Mouse (Mus musculus) adrenal gland, postnatal 25 days (tissue): ENCODE measurements around the gene Cltrn. TPM values are rescaled to one million over a fixed set of nuclear protein-coding genes. Genes with fewer than 3 reads are reported as not detected.

Experiments
- DNase-seq: peaks from one replicate; pipeline ENCODE4 v3.0.0; 2021; ENCODE audit warnings: mixed read lengths
- long read RNA-seq: library from polyadenylated mRNA; stranded (forward); transcript quantifications from one replicate; pipeline ENCODE4 v2.0.0, GENCODE M21; 2021
- total RNA-seq: library from RNA; stranded (reverse); gene quantifications from 2 replicates; pipeline ENCODE4 v1.2.3, GENCODE M21; 2021

The Cltrn gene
- not detected in 2 replicates for total RNA-seq
- long read RNA-seq: 0 reads

DNA sequence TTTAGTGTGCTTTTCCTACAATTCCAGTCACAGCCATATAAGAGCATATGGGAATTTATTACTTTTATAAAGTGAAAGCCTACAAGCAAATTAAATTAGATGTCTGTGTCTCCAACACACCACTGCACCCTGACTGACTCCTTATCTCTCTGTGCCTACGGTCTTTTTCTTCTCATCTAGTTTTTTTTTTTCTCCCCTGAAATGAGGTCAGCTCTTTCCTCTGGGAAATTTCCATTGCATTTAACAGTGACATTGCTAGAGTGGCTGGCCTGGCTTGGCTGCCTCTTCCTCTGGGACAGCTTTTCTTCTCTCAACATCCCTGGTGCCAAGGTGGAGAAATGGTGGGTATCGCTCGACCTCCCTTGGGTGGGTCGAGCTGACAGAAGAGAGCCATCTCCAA lies at the start of gene Cltrn:
TSS of gene Cltrn (plus strand) at position 249 of the 400 bp plus-strand sequence.
- no peak for DNase-seq

DNA sequence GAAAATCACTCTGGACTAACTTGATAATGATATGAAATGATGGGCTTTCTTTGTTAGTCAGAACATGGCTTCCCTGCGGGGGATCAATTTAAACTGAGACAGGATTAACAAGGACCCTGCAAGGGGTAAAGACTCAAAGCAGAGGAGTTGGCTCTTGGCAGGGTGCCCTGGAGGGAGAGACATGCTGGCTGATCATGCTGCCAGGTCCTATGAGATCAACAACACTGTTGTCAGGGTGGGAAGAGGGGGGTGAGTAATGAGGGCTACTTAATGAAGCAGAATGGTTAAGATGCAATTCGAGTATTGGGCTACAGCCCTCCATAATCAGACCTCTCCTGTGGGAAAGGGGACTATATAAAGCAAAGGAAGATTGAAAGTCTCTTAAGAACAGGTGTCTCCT lies 49.7 kb upstream of the Cltrn start:
- DNase-seq: no peak

DNA sequence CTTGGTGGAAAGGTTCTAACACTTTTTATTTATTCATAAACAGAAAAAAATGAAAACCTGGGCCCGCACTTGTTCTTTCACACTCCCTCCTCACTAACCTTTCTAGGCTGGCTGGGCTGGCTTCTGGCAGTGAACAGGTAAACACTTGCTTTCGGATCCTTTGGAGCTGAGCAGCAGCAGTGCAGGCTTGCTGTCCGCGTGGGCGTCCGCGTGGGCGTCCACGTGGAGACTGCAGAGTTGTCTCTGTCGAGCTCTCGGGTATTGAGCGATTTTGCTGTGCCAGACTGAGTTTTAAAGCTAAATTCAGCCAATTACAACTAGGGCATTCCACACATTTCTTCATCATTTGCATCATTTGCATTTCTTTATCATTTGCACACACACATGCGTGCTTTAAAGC lies 46.6 kb upstream of the Cltrn start:
- no peak for DNase-seq

DNA sequence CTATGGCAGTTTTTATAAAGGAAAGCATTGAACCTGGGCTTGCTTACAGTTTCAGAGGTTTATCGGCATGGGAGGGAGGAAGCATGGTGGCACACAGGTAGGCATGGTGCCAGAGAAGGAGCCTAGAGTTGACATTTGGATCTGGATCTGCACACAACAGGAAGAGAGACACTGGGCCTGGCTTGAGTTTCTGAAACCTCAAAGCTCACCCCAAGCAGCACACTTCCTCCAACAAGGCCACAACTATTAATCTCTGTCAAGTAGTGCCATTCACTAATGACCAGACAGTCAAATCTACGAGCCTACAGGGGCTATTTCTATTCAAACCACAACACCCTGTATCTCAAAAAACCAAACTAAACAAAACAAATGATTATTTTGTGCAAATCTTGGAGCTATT lies 41.9 kb upstream of the Cltrn start:
- no peak for DNase-seq

DNA sequence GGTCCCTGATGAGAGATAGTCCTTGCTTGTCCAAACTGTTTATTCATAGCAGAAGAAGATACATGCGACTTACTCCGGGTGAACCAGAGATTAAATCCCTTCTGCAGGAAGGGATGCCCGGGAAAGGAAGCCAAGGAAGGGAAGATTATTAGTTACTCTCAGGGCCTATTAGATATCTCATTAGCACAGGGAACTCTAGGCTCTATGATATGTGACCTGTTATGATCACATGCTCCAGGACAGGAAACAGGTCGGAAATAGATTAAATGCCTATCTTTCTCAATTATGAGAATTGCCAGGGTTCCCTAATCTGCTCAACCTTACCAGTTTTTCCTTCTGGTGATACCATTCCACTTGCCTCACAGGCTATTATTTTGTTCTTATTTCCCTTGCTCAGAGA lies 32.9 kb upstream of the Cltrn start:
- DNase-seq: no peak

DNA sequence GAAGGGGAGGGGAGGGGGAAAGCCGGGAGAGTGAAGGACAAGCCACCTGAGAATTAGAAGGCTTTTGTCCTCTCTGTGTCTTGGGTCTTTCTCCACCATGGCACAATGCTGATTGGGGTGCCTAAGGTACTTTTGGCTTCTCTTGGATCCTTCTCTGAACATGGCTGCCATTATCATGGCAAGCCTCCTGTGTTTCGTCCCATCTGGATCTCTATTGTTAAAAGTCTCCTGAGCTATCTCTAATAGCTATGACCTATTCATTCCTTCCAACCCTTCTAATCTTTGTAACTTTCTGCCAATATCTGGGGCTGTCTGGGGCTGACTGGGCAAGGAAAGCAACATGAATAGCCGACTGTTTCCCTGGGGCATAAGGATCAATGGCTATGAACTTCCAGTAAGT lies 30.1 kb upstream of the Cltrn start:
- no peak for DNase-seq

DNA sequence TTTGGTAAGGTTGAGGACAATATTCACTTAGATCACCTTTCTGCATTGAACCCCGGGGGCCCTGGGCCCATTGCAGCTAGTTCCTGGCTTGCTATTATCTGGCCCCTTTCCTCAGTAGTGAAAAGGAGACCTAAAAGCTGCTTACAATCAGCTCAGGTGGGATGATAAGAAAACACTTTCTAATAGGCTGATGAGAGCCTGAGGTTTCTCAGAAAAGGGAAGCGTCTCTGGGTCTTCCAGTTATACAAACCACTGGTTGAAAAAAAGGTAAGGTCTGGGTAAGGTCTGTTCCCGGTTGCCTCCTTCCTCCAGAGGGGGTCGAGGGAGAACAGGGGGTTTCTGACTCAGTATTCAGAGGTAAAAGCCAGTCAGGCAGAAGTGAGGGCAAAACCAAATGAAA lies 29.6 kb upstream of the Cltrn start:
- DNase-seq: no peak

DNA sequence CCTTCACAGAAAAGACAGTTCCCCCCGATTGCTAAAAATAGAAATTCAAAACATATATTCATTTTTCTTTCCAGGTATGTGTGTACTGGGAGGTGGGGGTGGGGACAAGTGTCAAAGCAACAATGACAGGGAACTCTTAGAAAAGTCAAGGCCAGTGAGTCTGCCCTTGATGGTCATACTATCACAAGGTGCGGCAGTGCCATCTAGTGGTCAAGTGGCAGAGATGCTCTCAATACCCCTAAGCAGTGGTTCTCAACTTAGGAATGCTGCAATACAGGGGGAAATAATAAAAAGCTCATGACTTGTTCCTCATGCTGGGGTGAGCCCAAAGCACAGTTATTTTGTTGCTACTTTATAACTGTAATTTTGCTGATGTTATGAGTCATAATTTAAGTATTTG lies 22.4 kb upstream of the Cltrn start:
- DNase-seq: peak; percentile 66

DNA sequence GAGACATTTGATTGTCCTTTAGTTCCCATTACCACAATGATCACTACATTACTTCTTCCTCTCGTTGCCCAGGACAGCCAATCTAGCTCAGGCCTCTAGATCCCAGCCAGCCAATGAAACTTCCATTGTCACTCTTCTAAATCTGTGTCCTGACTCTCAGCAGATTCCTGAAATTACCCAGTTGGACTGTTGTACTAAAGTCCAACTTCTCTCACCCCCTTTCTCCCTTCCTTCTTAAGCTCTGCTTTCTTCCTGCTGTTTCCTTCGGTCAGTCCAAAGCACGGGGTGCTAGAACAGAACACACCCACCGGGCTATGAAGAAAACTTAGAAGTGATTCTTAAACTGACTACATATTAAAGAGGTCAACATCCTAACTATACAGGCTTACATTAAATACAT lies 19.7 kb upstream of the Cltrn start:
- no peak for DNase-seq

DNA sequence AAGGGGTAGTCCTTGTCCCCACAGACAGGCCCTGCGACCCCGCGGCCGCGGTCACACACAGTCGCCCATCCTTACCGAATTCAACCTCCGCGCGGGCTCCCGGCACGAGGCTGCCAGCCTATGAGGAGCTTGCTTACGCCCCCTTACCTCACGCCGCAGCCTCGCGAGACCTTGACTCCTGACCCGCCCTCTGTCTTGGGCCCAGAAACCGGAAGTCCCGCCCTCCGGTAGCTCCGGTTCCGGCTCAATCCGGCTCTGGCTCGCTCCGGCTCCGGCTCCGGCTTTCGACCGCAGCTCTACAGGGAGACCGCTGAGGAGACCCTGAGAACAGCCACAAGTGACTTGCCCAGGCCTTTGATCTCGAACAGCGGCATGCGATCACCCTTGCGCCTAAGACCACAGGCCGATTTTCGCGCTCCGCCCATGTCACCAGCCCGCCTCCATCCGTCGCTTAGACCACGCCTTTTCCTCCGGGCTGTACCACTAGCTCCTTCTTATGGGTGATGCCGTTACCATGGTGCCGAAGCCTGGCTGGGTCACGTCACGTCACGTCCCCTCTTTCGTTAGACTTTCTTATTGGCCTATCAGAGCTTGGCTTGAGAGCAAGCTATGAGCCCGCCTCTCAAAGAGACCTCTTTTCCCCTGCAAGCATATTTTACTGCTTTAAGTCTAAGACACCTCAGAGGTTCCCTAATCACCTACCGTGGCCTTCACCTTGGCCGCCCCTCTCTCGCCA lies 12.4 kb upstream of the Cltrn start, which contains the start of gene Siah1b:
TSS of gene Siah1b (minus strand) at position 454 of the 736 bp plus-strand sequence.
- DNase-seq: peak; percentile 88

DNA sequence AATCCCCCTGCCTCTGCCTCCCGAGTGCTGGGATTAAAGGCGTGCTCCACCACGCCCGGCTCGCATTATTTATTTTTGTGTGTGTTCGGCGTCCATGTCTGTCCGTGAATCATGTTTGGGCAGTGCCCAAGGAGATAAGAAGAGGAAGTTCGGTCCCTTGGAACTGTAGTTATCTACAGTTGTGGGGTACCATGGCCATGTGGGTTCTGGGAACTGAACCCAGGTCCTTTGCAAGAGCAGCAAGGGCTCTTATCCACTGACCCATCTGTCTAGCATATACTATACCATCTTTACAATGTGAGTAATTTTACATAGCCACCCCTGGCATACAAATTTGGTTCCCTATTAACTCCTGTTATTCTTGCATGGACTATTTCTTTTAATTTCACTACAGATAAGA lies 6.6 kb upstream of the Cltrn start:
- DNase-seq: no peak

DNA sequence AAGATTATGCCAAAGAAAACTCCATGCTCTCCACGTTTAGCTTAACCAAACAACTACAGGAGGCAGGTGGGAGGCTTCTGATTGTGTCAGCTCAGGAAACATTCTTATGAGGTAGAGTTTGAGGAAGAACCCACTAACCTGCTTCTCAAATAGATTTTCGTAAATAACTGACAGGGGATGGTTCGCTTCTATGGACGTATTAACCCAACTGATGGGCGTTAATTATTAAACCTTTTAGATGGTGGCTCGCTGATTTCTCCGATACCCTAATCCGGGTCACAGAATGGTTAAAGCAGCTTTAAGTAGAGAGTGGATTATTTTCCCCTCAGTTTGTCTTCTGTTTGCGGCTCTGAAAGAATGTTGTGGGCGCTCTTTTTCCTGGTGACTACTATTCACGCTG lies 1.3 kb downstream of the Cltrn start:
- DNase-seq: no peak

DNA sequence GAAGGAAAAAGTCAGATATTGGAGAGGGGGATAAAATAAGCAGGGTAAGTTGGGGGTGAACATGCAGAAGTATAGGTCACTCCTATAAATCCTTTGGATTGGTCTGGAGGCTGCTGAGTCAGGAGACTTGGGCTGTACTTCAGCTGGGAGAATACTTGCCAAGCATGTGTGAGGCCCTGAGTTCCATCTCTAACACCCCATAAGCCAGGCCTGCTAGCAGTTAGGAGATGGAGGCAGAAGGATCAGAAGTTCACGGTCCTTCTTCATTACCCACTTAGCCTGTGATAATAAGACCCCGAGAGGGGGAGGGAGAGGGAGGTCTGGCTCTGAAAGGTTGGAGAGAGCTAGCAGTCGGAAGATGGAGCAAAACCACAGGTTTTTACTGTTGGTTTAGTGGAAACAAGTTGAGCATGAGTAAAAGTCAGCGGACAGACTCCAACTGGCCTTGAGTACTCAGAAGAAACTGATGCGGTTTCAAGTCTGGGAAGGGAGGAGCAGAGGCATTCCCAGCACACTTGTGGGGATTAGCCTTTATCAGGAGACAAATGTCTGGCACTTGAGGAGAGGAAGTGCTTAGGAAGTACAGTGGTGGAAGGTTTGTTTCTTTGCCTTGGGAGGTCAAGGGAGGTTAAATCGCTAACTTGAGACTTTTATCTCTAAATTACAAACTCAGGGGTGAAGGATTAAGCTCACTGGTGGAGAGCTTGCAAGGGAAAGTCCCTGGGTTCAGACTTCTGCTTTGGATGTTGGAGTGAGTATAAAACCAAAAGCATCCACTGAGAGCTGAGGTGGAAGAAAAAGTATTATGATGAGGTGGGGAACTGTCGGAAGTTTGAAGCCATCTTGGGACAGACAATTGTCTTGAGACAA lies 3.9 kb downstream of the Cltrn start:
- DNase-seq: no peak

DNA sequence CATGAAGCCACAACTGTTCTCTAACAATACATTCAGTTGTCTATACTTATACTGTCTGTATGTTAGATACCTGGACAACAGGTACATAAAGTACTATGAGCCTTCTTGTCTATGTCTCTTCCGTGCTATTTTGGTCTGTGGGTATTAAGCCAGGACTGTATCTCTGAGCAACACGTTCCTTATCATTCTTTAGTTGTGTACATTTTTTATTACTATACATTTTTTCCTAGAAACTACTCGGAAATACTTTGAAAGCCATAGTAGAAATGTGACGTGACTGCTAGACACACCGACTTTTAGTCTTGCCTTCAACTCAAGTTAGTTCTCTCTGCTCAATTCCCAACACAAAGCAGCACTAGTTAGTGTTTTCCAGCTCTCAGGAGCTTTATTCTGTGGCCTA lies 4.8 kb downstream of the Cltrn start:
- DNase-seq: no peak

DNA sequence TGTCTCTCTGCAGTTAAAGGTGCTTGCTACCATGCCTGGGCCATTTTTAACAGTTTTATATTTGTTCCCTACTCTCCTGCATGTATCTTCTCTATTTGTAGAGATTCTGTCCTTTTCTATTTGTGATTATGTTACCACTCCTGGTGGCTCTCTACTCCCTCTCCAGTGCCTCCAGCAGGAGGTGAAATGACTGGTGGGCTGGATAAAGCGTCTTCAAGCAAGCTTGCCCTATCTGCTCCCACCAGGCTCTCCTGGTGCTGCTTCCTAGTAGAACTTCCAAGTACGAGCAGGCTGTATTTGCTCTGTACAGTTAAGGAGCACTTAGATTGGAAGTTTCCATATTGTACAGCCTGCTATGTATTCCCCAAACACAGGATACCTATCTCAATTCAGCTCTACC lies 7.2 kb downstream of the Cltrn start:
- DNase-seq: no peak

DNA sequence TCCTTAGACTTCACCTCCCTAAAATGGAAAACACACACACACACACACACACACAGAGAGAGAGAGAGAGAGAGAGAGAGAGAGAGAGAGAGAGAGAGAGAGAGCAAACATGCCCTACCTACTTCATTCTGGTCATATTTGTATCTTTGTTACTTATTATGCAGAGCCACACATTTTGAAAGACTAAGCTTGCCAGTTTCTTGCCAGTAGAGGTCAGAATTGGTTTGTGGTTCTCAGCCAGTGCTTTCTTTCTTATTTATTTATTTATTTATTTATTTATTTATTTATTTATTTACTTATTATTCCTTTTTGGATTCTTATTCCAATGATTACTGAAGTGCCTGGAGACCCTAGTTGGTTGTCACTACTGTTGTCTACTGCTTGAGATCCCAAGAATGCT lies 12.9 kb downstream of the Cltrn start:
- DNase-seq: no peak

DNA sequence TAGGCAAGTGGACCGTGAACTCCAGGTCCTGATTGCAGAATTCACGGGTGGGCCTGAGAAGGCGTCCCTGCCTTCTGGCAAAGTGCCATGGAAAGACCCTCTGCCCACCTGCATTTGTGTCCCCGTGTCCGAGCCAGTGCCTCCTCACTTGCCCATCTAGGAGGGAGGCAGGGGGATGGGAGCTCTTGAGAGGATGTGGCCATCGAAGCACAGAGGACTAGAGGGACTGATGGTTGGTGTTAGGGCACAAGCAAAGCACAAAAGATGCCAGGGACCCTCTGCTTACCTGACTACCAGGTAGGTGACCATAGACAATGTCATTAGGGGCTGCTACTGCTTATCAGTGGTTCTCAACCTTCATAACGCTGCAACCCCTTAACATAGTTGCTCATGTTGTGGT lies 13.6 kb downstream of the Cltrn start:
- no peak for DNase-seq

DNA sequence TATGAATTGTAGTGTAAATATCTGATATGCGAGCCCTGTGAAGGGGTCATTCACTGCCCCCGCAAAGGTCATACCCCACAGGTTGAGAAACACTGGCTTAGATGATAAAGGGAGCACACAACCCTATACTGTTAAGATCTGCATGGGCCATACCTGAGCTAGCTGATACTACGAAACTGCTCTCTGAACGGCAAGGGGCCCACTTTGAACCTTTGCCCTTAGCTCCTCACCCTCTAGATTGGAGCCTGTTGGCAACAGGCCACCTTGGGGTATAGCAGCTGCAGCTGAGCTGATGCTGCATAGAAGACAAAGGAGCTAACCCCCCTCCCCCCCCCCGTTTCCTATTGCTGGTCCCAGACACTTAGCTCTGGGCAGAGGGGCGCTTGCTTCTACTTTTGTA lies 14.0 kb downstream of the Cltrn start:
- DNase-seq: no peak

DNA sequence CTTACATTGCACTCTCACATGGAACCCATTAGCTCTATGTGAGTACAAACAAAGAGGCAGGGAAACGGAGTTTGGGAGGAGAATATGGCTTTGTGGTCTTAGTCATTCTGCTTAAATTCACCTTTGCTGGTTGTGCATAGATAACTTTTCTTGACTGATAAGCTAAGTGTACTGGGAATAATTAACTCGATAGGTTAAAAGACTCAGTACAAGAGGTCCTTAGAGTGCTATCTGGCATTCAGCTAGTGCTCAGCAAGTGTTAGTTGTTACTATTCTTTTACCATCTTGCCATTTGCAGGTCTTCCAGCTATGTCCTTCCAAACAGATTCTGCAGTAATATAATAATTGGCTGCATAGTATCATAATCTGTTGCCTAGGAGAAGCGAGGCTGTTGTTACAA lies 22.5 kb downstream of the Cltrn start:
- no peak for DNase-seq

DNA sequence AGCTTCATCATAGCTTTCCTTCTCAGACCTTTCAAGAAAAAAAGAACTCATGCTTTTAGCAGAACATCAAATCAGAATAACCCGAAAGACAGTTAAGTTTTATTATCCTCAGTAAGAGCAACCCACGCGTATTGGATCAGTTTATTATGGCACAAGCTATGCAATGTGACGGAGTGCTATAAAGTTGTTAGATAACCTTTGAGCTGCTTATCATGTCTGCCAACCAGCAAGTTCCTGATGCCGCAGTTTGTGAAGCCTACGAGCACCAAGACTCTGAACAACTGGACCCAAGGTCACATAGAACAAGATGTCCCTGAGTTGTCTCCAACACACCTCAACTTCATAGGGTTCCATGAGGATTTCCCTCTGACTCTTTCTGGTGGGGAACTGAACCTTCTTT lies 25.1 kb downstream of the Cltrn start:
- DNase-seq: no peak

DNA sequence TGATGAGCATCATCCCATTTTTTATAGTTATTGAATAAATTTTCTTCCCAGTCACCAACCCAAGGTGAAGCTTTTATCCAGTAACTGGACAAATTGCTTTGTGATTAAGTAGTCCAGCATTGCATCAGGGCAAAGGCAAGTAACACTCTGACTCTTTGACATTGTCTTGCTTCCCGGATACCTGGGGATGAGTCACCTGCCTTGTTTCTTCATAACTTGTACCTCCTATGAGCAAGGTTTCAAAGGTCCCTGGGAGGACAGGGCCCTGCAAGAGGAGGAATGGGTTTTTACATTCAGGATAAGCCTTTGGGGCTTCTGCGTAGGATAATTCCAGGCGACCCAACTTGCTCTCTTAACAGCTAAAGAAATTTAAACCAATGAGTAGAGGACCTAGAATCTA lies 35.3 kb downstream of the Cltrn start:
- no peak for DNase-seq

DNA sequence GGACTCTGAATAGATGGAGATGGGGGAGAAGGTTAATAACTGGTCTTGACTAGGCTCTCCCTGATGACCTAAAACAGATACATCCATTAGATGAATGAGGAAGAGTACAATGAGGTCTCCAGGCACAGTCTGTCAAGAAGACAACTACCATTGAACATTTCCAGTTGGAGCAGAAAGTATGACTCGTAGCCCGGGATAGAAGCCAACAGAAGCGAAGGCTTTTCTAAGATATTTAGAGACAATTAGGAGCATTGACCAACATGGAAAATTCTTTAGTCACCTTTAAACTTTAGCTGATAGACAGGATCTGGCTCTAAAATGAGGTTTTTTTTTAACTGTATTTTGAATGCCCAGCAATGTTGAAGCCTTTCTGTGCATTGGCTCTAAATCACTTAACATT lies 44.9 kb downstream of the Cltrn start:
- no peak for DNase-seq

DNA sequence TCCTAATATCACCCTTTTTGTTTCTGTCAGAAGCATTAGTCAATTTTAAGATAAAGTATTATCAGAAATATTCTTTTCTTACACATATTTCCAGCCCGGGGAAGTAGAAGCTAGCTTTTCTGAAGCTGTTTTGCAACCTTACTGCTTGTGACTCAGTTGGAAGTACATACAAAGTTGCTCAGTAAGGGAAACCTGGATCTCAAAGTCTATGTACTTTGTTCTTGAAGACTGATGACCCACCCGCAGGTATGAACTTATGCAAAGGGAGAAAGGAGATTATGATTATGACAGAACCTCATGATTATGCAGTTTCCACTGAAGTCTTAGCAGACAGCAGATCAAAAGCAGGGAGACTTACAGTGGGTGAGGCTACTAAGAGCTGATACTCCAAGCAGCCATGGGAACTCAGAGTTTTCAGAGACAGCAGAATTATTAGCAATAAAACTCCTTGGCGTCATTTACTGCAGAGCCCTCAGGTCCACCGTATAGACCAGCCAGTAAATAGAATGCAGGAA lies 46.7 kb downstream of the Cltrn start:
- DNase-seq: no peak

DNA sequence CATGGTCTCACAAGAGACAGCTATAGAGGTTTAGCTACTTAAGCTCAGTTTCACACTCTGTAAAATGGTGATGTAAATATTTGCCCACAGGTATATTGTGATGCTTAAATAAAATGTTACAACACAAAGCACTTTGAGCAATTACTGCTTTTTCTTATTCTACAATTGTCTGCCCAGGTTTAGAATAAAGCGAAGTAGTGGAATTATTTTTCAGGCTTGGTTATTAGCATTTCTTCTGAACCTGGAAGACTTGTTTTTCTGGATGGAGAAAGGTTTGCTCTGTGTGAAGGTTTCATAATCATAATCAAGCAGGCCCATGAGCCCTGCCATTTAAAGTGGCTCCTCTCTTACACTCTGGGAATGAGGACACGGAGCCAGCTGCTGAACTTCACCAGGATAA lies 50.4 kb downstream of the Cltrn start, which contains the start of gene Ace2:
TSS of gene Ace2 (plus strand) at position 301 of the 400 bp plus-strand sequence.
- no peak for DNase-seq
